Comparison of ENCODE assay signal across 19 mouse cellular contexts in the genomic region with DNA sequence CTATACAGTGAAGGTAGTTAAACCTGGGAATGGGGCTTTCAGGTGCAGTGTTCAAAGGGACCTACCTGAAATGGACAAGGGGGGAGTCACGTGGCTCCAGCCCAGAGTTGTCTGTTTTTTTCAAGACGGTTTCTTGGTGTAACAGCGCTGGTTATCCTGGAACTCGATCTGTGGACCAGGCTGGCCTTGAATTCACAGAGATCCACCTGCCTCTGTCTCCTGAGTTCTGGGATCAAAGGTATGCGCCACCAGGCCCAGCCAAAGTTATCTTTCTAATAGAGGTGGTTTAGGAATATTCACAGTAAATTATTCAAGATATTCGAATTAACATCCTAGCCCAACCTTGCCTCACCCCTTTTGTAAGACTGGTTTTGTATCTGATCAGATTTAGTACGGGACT. TPM values are rescaled to one million over a fixed set of nuclear protein-coding genes. Genes with fewer than 3 reads are reported as not detected.
"Had no signal": no experiment of that assay in that cellular context is flagged by ENCODE, and none has a peak within 500 bp of the region (broad histone marks: within the 10 kb centered on the region; RNA-seq: fewer than 3 reads in every experiment).

No protein-coding gene starts in this region.

- ATAC-seq: intestine, postnatal 0 days; midbrain, embryonic 16.5 days had no signal

- H3K9ac ChIP-seq: liver, embryonic 13.5 days; midbrain, embryonic 12.5 days had no signal

- DNase-seq: kidney, adult 2 months; kidney, postnatal 25 days; liver, embryonic 13.5 days; lung, adult 2 months; lung, postnatal 14 days; lung, postnatal 4 days; retina, postnatal 1 day; right cerebral cortex, postnatal 4 days; thymus, adult 18-20 months; thymus, postnatal 36 days had no signal

- H3K27ac ChIP-seq: kidney, postnatal 0 days; liver, embryonic 13.5 days; midbrain, embryonic 12.5 days; stomach, postnatal 0 days had no signal

- H3K4me2 ChIP-seq: liver, embryonic 13.5 days; midbrain, embryonic 12.5 days had no signal

- H3K4me1 ChIP-seq: liver, embryonic 13.5 days; midbrain, embryonic 12.5 days had no signal

- H3K27me3 ChIP-seq: liver, embryonic 13.5 days; midbrain, embryonic 12.5 days had no signal

- H3K4me3 ChIP-seq: liver, embryonic 13.5 days; midbrain, embryonic 12.5 days; myocyte had no signal

- H3K9me3 ChIP-seq: liver, embryonic 13.5 days; midbrain, embryonic 12.5 days had no signal

RNA-seq across cellular contexts. Expression of gene Cntn2, which starts 36.4 kb away (rescaled TPM):
- total RNA-seq: megakaryocyte progenitor cell, adult 5-6 weeks; megakaryocyte-erythroid progenitor cell, adult 5-6 weeks; monocyte, adult 5-6 weeks had no signal
- polyA plus RNA-seq: myocyte had no signal
